Mouse (Mus musculus) lung, postnatal 0 days (tissue): Measurements from ENCODE around the gene Olfr1036.

Source experiments
- CTCF ChIP-seq: IDR thresholded peaks from 2 replicates; pipeline ENCODE4 v1.5.1; 2016; ENCODE audit warnings: antibody characterized with exemption, mild to moderate bottlenecking
- EP300 ChIP-seq: IDR thresholded peaks from 2 replicates; pipeline ENCODE4 v1.6.1; 2016; ENCODE audit warnings: antibody characterized with exemption, mild to moderate bottlenecking, control low read depth

GRCm38 (mm10) chr2:86070189-86070588 lies 3.6 kb upstream of the Olfr1036 start:
- TF ChIP-seq CTCF (no peak), EP300 (no peak)
